Mouse (Mus musculus): Measurements from ENCODE around the gene Dock4. TPM values are rescaled to one million over a fixed set of nuclear protein-coding genes. Genes with fewer than 3 reads are reported as not detected.

The Dock4 gene
- polyA plus RNA-seq, 1 experiment from 2014 or later: 34.6 TPM

DNA sequence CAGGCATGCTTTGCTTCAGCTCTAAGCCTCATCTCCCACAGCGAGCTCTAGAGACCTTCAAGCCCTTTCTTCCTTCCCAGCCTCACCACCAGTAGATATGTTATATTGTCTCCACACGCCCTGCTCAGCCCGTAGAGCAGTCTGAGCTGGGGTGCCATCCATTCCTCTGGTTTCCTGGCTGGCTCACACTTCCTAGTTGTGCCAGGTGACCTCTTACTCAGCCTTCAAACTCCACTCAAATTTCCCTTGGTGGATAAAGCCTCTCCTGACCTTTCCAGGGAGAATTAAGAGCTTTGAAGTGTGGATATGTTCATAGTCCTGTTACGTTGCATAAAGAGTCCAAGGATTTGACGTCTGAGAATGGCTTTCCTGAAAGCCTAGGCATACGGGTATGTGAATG is 68.3 kb downstream of the Dock4 start:
- H3K36me3 ChIP-seq: no peaks in the 10 kb centered on the region
- 78% methylated on average over 6 of the region's 6 CpGs for WGBS
- ATAC-seq (ENCODE audit: low FRiP score): no peak
- no peak overlapping the region for H3K4me3 ChIP-seq (replicated peaks)
- no peaks in the 10 kb centered on the region for H3K27me3 ChIP-seq (replicated peaks)
- no peak overlapping the region for H3K9ac ChIP-seq (replicated peaks)
- peaks cover 20% of the 10 kb centered on the region for H3K4me1 ChIP-seq
- no peaks in the 10 kb centered on the region for H3K9me3 ChIP-seq (replicated peaks)
- H3K27ac ChIP-seq (replicated peaks): no peak overlapping the region
- no peak overlapping the region for H3K4me2 ChIP-seq

DNA sequence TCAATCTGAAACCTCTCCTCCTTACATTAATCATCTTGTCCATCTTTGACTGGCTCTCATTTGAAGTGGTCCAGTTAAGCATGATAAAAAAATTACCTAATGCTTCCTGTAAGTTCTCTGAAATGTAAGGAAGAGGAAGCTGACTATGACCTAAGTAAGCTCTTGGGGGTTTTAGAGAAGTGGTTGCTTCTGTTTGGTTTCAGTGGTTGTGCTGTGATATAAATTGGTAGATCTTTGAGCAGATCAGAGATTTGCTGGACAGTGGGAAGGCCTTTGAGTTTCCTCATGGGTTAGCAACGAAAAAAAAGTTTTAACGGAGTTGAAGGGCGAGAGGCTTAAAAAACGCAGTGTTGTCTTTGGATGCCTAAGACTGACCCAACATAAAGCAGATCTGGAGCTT is 76.7 kb downstream of the Dock4 start:
- H3K9ac ChIP-seq (replicated peaks): no peak overlapping the region
- WGBS: 90% methylated on average over 4 of the region's 4 CpGs
- H3K9me3 ChIP-seq (replicated peaks): no peaks in the 10 kb centered on the region
- no peak overlapping the region for H3K4me3 ChIP-seq (replicated peaks)
- H3K27me3 ChIP-seq (replicated peaks): no peaks in the 10 kb centered on the region
- no peaks in the 10 kb centered on the region for H3K36me3 ChIP-seq
- H3K27ac ChIP-seq (replicated peaks): peak overlapping the region; percentile 37; the same call in 1 of the 2 replicates
- no peaks in the 10 kb centered on the region for H3K4me1 ChIP-seq
- no peak overlapping the region for H3K4me2 ChIP-seq
- no peak for ATAC-seq (ENCODE audit: low FRiP score)

DNA sequence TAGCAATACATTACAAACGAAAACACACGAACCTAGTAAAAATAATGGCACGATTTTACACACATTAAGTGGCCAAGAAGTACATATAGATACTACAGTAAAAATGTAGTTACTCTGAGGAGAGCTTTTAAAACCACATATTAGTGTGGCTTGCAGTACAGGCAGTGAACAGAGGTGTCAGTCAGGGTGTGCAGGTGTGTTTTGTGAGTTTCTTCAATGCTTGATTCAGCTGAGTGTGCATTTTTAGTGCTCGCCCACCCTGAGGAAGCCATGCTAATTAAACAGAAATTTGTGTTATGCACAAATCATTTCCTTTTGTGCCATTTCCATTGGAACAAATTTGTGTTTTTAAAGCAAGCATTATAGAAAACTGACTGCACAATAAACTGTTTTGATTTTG is 77.3 kb downstream of the Dock4 start:
- 77% methylated on average over 4 of the region's 4 CpGs for WGBS
- Histone ChIP-seq H3K36me3 (no peaks in the 10 kb centered on the region), H3K4me2 (no peak overlapping the region), H3K4me1 (no peaks in the 10 kb centered on the region), H3K9me3 (replicated peaks) (no peaks in the 10 kb centered on the region), H3K9ac (replicated peaks) (no peak overlapping the region), H3K27me3 (replicated peaks) (no peaks in the 10 kb centered on the region), H3K4me3 (replicated peaks) (no peak overlapping the region), H3K27ac (replicated peaks) (peak overlapping the region; percentile 37; the same call in 1 of the 2 replicates)
- 0 out of 2 replicates have a peak, but pooled peaks have one; percentile 53 for ATAC-seq (ENCODE audit: low FRiP score)

DNA sequence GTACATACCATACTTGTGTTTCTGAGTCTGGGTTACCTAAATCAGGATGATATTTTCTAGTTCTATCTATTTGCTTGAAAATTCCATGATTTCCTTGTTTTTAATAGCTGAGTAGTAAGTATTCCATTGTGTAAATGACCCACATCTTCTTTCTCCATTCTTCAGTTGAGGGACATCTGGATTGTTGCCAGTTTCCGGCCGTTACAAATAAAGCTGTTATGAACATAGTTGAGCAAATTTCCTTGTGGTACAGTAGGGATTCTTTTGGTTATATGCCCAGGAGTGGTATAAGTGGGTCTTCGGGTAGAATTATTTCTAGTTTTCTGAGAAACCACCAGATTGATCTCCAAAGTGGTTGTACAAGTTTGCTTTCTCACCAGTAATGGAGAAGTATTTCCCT is 79.3 kb downstream of the Dock4 start:
- no peaks in the 10 kb centered on the region; the same call in 1 of the 2 replicates for H3K4me1 ChIP-seq
- no peak overlapping the region for H3K27ac ChIP-seq (replicated peaks)
- H3K4me3 ChIP-seq (replicated peaks): no peak overlapping the region
- H3K9me3 ChIP-seq (replicated peaks): no peaks in the 10 kb centered on the region
- no peaks in the 10 kb centered on the region for H3K36me3 ChIP-seq
- no peaks in the 10 kb centered on the region for H3K27me3 ChIP-seq (replicated peaks)
- WGBS: 90% methylated on average over 3 of the region's 3 CpGs
- ATAC-seq (ENCODE audit: low FRiP score): no peak
- H3K9ac ChIP-seq (replicated peaks): no peak overlapping the region
- no peak overlapping the region for H3K4me2 ChIP-seq

DNA sequence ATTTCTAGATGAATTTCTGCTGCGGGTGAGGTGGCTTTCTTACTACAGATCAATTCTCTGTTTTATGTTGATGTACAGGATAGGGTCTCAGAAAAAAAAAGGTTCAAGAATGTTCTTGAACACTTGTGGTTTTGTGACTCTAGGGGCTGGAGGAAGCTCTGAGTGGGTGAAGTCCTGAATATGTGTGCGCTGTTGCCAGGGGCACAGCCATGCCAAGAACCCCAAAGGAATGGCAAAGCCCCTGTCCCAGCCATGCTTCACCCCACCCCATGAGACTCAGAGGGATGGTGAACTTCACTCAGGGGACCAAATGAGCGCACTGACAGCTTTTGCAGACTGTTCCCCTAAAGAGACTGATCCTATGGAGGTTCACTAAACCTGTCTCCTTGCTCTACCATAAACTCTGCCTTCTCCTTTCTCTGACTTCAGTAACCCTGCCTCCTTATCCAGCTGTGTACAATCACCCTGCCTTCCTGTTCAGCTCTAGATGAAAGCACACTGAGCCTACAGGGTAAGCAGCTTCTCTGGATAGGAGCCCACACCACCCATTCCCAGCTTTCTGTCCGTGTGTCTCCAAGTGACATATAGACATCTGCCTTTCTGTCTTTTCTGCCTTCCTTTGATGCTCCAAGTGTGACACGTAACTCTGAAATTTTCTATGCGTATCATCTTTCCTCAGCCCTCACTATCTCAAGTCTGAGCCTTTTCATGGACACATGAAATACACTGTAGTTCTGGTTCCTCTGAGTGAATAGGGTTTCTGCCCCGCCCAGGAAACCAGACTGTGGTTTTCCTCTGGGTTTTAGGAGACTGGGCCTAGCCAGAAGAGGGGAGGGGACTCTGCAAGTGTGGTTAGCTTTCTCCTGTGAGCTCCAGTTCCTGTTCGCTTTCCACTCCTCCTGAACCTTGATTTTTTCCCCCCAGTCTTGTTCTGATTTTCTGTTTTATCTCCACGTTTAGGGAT is 90.2 kb downstream of the Dock4 start:
- no peak overlapping the region for H3K9ac ChIP-seq (replicated peaks)
- peaks cover 12% of the 10 kb centered on the region; the same call in 1 of the 2 replicates for H3K4me1 ChIP-seq
- H3K4me2 ChIP-seq: no peak overlapping the region
- no peak overlapping the region for H3K27ac ChIP-seq (replicated peaks)
- no peak overlapping the region for H3K4me3 ChIP-seq (replicated peaks)
- 85% methylated on average over 9 of the region's 9 CpGs for WGBS
- no peaks in the 10 kb centered on the region for H3K27me3 ChIP-seq (replicated peaks)
- ATAC-seq (ENCODE audit: low FRiP score): no peak
- H3K36me3 ChIP-seq: no peaks in the 10 kb centered on the region
- no peaks in the 10 kb centered on the region for H3K9me3 ChIP-seq (replicated peaks)

DNA sequence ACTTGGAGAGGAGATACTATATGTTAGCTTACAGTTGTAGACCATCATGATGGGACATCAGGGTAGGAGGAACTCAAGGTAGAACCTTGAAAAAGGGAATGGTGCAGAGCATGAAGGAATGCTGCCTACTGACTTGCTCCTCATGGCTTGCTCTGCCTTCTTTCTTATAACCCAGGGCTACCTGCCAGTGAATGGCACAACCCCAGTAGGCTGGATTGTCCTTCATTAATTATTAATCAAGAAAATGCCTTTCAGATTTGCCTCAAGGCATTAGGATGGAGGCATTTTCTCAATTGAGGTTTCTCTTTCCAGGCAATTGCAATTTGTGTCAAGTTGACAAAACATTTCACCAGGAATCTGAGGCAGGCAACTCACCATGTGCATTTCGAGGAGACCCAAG is 92.1 kb downstream of the Dock4 start:
- H3K27me3 ChIP-seq (replicated peaks): no peaks in the 10 kb centered on the region
- no peak overlapping the region for H3K4me3 ChIP-seq (replicated peaks)
- H3K9ac ChIP-seq (replicated peaks): no peak overlapping the region
- no peak for ATAC-seq (ENCODE audit: low FRiP score)
- WGBS: 83% methylated on average over 1 of the region's 1 CpGs
- H3K36me3 ChIP-seq: no peaks in the 10 kb centered on the region
- peaks cover 12% of the 10 kb centered on the region; the same call in 1 of the 2 replicates for H3K4me1 ChIP-seq
- H3K9me3 ChIP-seq (replicated peaks): no peaks in the 10 kb centered on the region
- H3K4me2 ChIP-seq: no peak overlapping the region
- no peak overlapping the region for H3K27ac ChIP-seq (replicated peaks)

DNA sequence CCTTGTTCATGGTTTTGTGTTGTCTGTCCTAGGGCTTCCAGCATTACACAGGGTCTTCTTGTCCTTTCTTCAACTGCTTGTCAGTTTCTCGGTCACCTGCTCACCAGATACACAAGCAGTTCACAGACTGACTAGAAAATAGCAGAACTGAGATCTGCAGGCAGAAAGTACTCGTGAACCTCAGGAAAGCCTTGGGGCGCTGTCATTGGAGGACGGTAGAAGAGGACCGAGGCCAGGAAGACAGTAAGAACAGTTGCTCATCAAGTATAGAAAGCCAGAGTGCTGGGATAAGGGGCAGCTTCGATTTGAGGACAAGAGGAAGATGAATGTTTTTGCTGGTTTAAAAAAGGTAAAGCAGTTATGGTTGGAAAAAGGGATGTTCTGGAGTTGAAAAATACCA is 92.6 kb downstream of the Dock4 start:
- 80% methylated on average over 6 of the region's 6 CpGs for WGBS

DNA sequence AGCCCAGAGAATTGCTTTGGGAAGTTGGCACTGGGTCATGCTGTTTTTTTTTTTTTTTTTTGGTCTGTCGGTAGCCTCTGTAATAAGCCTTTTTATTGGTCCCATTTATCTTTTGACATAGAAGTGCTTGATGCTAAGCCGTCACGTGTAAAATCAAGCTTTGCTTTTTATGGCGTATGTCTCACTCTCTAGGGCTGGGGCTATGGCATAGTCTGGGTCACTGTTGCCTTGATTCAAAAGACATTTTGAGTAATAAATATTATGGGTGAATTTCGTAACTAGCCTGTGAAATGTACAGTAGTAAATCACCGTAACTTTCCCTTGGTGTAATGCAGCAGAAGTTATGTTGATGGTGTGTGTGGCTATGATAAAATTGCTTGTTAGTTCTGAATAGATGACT is 93.0 kb downstream of the Dock4 start:
- Histone ChIP-seq H3K27ac (replicated peaks) (no peak overlapping the region), H3K9me3 (replicated peaks) (no peaks in the 10 kb centered on the region), H3K4me2 (no peak overlapping the region), H3K36me3 (no peaks in the 10 kb centered on the region), H3K27me3 (replicated peaks) (no peaks in the 10 kb centered on the region), H3K4me3 (replicated peaks) (no peak overlapping the region), H3K9ac (replicated peaks) (no peak overlapping the region), H3K4me1 (peaks cover 12% of the 10 kb centered on the region; the same call in 1 of the 2 replicates)
- ATAC-seq (ENCODE audit: low FRiP score): peak; percentile 62; the same call in 1 of the 2 replicates
- 44% methylated on average over 6 of the region's 6 CpGs for WGBS

More for the DNA sequence above, 92.6 kb downstream of the Dock4 start:
- Histone ChIP-seq H3K9ac (replicated peaks) (no peak overlapping the region), H3K27me3 (replicated peaks) (no peaks in the 10 kb centered on the region), H3K4me2 (no peak overlapping the region), H3K9me3 (replicated peaks) (no peaks in the 10 kb centered on the region), H3K36me3 (no peaks in the 10 kb centered on the region), H3K4me1 (peaks cover 12% of the 10 kb centered on the region; the same call in 1 of the 2 replicates), H3K4me3 (replicated peaks) (no peak overlapping the region), H3K27ac (replicated peaks) (no peak overlapping the region)
- no peak for ATAC-seq (ENCODE audit: low FRiP score)

DNA sequence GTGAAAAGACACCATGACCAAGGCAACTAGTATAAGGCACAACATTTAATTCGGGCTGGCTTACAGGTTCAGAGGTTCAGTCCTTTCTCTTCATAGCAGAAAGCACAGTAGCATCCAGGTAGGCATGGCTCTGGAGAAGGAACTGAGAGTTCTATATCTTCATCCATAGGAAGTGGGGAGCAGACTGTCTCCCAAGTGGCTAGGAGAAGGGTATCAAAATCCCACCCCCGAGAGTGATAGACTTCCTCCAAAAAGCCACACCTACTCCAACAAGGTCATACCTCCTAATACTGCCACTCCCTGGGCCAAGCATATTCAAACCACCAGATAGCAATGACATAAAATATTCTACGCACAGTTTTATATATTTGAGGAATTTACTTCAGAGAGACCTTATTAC is 98.5 kb downstream of the Dock4 start:
- WGBS: 91% methylated on average over 3 of the region's 3 CpGs
- H3K9me3 ChIP-seq (replicated peaks): no peaks in the 10 kb centered on the region
- no peak overlapping the region for H3K4me3 ChIP-seq (replicated peaks)
- peaks cover 9% of the 10 kb centered on the region for H3K4me1 ChIP-seq
- ATAC-seq (ENCODE audit: low FRiP score): no peak
- no peak overlapping the region for H3K27ac ChIP-seq (replicated peaks)
- no peaks in the 10 kb centered on the region for H3K27me3 ChIP-seq (replicated peaks)
- no peak overlapping the region for H3K9ac ChIP-seq (replicated peaks)
- no peak overlapping the region for H3K4me2 ChIP-seq
- H3K36me3 ChIP-seq: no peaks in the 10 kb centered on the region

DNA sequence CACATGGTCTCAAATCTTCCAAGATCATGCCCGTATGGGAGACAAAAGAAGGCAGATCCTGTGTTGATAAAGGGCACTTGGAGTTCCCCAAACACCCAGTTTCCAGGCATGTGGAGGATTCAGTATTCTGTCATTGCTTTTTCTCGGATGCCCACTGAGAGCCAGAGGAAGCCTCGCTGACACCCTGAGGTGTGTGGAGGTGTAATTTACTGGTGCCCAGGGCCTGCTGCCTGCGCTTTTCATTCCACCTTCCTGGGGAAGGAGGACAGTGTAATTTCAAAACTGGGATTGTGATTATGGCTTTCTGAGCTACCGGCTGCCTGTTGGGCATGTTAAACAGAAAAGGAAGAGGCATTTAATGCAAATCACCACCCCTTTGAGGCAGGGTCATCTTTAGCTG is 101.1 kb downstream of the Dock4 start:
- WGBS: 26% methylated on average over 5 of the region's 5 CpGs

DNA sequence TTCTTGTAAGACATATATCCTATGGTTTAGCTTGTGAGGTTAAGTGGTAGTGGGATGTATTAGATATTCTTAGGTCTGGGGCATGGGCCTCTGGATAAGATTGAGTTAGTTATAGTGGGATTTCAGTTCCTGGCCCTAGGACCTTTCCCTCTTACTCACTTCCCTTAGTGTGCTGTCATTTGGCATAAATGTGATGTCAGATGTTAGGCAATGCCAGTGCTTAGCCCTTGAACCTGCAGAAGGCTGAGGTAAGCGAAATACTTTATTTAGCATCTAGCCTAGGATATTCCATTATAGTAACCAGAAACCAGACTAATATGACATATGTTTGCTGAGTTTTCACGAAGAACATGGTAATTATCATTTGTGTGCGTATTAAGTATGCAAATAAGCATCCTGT is 105.6 kb downstream of the Dock4 start:
- H3K4me2 ChIP-seq: no peak overlapping the region
- H3K27me3 ChIP-seq (replicated peaks): no peaks in the 10 kb centered on the region
- H3K27ac ChIP-seq (replicated peaks): no peak overlapping the region
- WGBS: 85% methylated on average over 3 of the region's 3 CpGs
- H3K9ac ChIP-seq (replicated peaks): no peak overlapping the region
- ATAC-seq (ENCODE audit: low FRiP score): no peak
- H3K9me3 ChIP-seq (replicated peaks): no peaks in the 10 kb centered on the region
- H3K4me3 ChIP-seq (replicated peaks): no peak overlapping the region
- H3K36me3 ChIP-seq: no peaks in the 10 kb centered on the region
- H3K4me1 ChIP-seq: peaks cover 9% of the 10 kb centered on the region

More for the DNA sequence above, 101.1 kb downstream of the Dock4 start:
- Histone ChIP-seq H3K27ac (replicated peaks) (0 out of 2 replicates have a peak overlapping the region, but pooled peaks have one; percentile 0), H3K27me3 (replicated peaks) (no peaks in the 10 kb centered on the region), H3K4me2 (no peak overlapping the region), H3K4me1 (peaks cover 9% of the 10 kb centered on the region), H3K9ac (replicated peaks) (no peak overlapping the region), H3K36me3 (no peaks in the 10 kb centered on the region), H3K9me3 (replicated peaks) (no peaks in the 10 kb centered on the region), H3K4me3 (replicated peaks) (no peak overlapping the region)
- no peak for ATAC-seq (ENCODE audit: low FRiP score)

DNA sequence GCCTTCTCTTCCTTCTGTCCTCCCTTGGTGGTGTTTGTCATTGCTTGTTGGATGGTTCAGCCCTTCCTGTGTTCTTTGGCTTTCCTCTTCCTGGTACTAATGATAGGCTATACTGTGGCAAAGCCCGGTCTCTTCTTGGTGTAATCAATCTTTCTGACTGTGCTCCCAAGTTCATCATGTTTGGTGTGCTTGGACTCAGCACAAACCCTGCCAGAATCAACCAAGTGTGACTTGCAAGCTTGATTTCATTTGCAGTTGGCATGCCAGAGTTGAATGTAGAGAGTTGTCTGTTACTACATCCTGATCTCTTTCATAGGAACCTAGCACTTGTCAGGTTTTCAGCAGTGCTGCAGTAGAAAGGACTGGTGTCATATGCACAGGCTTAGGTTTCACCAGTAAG is 106.4 kb downstream of the Dock4 start:
- Histone ChIP-seq H3K36me3 (no peaks in the 10 kb centered on the region), H3K27ac (replicated peaks) (no peak overlapping the region), H3K4me2 (no peak overlapping the region), H3K9ac (replicated peaks) (no peak overlapping the region), H3K4me3 (replicated peaks) (no peak overlapping the region), H3K9me3 (replicated peaks) (no peaks in the 10 kb centered on the region), H3K4me1 (peaks cover 1% of the 10 kb centered on the region), H3K27me3 (replicated peaks) (no peaks in the 10 kb centered on the region)
- ATAC-seq (ENCODE audit: low FRiP score): no peak
- 59% methylated on average over 1 of the region's 1 CpGs for WGBS
